Mouse (Mus musculus) liver, adult (tissue): ENCODE measurements around the gene Vmn1r199.

Experiments
- GATA4 ChIP-seq: IDR thresholded peaks from 2 replicates; pipeline ENCODE4 v1.6.1; 2014; ENCODE audit warnings: mild to moderate bottlenecking, low read length; ENCODE audit not compliant: insufficient replicate concordance

Vmn1r199 gene

DNA sequence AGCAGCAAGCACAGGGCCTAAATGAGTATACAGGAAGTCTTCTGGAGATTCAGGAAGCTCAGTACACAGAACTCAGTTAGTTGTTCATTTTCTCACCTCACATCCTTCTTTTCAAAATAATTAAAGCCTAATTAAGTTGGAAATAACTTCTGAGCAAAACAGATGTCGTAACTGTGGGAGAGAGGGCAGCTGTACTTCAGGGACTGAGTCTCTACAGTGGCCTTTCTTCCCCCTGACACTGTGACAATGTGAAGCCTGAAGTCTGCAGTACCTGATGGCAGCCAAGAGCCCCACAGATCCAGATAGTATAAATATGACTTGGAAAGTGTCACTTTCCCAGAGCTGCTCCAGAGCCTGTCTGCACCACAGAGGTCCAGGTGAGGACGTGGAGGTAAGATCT is at the start of gene Vmn1r199:
TSS of gene Vmn1r199 (plus strand) at position 301 of the 400 bp plus-strand sequence.
- no peak for TF ChIP-seq GATA4

DNA sequence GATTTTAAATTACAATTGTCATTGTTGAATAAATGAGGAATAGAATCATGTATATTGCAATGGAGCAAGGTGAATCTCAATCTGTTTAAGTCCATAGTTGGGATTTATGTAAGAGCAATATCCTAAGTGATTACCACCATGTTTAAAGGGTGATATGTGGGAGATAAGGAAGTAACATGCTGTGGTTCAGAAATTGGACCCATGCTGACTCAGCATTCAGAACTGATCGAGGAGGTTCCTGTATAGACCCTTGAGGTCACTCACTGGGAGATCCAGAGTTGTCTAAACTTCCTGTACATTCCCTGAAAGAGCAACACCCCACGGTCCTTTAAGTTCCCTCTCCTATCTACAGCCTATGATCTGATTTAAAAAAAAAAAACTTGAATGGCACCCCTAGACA is 46.3 kb upstream of the Vmn1r199 start:
- no peak for TF ChIP-seq GATA4

DNA sequence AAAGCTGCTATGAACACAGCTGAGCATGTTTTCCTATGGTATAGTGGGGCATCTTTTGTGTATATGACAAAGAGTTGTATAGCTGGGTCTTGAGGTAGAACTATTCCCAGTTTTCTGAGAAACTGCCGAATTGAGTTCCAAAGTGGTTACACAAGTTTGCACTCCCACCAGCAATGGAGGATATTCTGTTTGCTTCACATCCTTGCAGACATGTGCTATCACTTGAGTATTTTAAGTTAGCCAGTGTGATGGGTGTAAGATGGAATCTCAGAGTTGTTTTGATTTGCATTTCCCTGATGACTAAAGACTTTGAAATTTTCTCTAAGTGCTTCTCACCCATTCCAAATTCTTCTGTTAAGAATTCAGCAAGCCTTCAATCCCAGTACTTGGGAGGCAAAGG is 44.1 kb upstream of the Vmn1r199 start:
- TF ChIP-seq GATA4: no peak

DNA sequence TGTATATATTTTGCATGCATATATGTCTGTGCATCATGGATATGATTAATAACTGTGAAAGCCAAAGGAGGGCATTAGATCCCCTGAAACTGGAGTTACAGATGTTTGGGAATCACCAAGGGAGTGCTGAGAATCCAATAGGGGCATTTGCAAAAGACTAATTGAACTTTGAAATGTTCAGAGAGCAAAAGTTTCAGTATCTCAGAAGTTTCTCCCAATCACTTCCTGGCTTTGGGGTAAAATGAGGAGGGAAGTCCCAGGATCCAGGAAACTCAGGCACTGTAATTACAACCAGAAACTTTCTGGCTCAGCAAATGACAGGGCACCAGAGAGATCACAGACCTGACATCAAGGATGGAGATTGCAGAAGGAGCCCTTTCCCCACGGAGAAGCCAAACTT is 29.6 kb upstream of the Vmn1r199 start, which contains the start of gene Vmn1r198:
TSS of gene Vmn1r198 (plus strand) at position 301 of the 400 bp plus-strand sequence.
- no peak for TF ChIP-seq GATA4

DNA sequence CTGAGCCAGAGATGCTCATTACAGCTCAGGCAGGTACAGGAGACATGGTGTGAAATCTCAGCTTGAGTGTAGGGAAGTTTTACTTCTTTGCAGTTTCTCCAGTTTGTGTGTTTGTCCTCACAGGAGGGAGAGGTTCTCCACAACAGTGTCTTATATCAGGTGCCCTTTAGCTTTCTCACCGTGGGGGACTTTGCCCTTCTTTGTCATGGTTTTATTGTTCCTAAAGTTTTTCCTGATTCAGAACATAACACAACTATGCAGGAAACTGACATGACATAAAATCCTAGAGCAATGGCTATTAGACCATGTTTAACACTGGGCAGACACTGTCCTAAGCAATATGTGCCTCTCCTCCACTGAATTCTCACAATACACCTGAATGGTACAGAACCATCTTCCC is 28.8 kb upstream of the Vmn1r199 start:
- no peak for TF ChIP-seq GATA4

DNA sequence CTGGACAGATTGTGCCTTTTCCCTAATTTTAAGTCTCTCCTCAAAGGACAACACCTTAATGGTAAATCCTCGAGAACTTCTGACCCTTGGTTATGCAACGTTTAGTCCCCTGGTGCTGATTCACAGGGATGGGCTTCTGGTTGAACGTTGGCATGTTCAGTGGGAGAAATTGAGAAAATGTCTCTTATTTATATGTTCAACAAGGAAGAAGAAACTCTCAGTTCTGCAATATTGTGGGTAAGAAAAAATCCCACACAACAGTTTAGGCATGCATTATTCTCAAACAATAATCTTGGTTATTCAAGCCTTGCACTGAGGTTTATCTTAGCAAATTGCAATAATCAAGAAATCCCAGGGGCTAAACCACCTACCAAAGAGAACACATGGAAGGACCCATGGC is 3.8 kb downstream of the Vmn1r199 start:
- no peak for TF ChIP-seq GATA4

DNA sequence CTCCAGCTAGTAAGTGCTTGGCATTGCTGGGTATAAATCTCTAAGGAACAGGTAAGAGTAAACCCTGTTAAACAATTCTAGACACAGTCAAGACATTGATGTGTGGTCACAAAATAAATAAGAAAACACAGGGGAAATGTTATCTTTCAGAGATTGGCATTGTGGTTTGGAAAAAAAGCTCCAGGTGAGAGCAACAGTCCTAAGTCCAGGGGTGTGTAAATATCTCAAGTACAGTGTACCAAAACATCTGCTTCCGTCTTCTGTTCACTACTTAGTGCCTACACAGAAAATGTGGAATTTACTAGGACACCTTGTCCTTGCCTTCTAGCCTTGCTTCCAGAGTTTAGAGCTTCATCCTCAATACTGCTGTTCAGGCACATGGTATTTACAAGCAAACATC is 7.4 kb downstream of the Vmn1r199 start:
- TF ChIP-seq GATA4: no peak

DNA sequence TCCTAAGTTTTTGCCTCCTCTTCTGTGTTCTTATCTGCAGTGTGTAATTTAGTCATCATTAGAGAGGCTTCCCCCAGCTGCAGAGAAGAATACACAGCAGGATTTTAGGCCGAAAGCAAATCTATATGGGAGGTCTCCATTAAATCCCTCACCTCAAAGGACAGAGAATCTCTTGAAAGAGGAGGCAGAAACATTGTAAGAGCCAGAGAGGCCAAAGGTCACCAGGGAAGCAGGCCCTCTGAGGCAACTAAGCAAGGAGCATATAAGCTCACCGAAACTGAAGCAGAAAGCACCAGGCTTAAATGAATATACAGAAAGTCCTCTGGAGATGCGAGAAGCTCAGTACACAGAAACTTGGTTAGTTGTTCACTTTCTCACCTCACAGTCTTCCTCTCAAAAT is 10.5 kb downstream of the Vmn1r199 start, which contains the start of gene Vmn1r200:
TSS of gene Vmn1r200 (plus strand) at position 301 of the 400 bp plus-strand sequence.
- TF ChIP-seq GATA4: no peak

DNA sequence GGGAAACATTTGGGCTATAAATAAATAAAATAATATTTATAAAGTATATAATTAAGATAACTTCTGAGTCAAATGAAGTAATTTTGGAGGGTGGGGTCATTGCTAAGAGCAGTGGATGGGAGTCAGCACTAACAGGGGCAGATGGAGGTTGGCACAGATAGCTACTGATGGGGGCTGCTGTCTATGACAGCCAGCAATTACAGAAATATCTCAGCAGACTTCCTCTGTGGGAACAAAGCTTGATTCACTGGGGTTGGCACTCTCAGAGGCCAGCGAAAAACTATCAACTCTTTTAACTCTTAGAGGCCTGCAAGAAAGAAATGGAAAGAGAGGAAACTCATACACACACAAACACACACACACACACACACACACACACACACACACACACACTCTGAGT is 23.4 kb downstream of the Vmn1r199 start:
- TF ChIP-seq GATA4: no peak
